Mouse (Mus musculus) CD4-positive, CD25-positive, alpha-beta regulatory T cell, adult 2 months (primary cell): ENCODE results near the gene Kcna7.
"Not testable (repeated sequence)": the region's sequence is repeated elsewhere in the genome, so short reads cannot be mapped to it uniquely, and the experiment has no call there.

ENCODE experiments used
- DNase-seq: peaks from one replicate; pipeline ENCODE4 v3.0.0-alpha.2; 2012; ENCODE audit warnings: low read depth, low spot score

Kcna7 gene

GRCm38 (mm10) chr7:45405091-45406075, at the start of gene Kcna7:
Kcna7 (plus strand) TSS chr7:45405653.
- peak; percentile 74 for DNase-seq

GRCm38 (mm10) chr7:45356087-45356486, 49.4 kb upstream of the Kcna7 start:
- DNase-seq, result no peak

DNA sequence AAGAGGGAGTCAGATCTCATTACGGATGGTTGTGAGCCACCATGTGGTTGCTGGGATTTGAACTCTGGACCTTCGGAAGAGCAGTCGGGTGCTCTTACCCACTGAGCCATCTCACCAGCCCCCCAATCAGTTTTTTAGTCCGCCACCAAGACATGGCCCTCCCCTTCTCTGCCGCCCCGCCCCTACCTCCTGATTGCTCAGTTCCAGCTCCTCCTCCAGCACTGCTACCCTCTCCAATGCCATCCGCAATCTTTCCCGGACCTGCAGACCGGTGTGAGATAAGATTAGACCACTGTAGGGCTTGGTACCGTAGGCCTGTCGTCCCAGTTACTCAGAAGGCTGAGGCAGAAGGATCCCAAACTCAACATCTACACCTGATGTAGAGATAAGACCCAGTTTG, 46.4 kb upstream of the Kcna7 start:
- DNase-seq, result not testable (repeated sequence)

GRCm38 (mm10) chr7:45360404-45361125, 44.9 kb upstream of the Kcna7 start:
- peak; percentile 38 for DNase-seq

GRCm38 (mm10) chr7:45361243-45361804, 44.1 kb upstream of the Kcna7 start:
- DNase-seq, result peak; percentile 91

- peak; percentile 81 for DNase-seq
Measured at GRCm38 (mm10) chr7:45362801-45363200, 42.7 kb upstream of the Kcna7 start.

GRCm38 (mm10) chr7:45363983-45364382, 41.5 kb upstream of the Kcna7 start:
- no peak for DNase-seq

- peak; percentile 30 for DNase-seq
Measured at GRCm38 (mm10) chr7:45365742-45366651, 39.5 kb upstream of the Kcna7 start.

GRCm38 (mm10) chr7:45366652-45367019, 38.8 kb upstream of the Kcna7 start, which contains the start of gene Ppfia3:
Ppfia3 (minus strand) TSS chr7:45367019.
- no peak for DNase-seq

DNA sequence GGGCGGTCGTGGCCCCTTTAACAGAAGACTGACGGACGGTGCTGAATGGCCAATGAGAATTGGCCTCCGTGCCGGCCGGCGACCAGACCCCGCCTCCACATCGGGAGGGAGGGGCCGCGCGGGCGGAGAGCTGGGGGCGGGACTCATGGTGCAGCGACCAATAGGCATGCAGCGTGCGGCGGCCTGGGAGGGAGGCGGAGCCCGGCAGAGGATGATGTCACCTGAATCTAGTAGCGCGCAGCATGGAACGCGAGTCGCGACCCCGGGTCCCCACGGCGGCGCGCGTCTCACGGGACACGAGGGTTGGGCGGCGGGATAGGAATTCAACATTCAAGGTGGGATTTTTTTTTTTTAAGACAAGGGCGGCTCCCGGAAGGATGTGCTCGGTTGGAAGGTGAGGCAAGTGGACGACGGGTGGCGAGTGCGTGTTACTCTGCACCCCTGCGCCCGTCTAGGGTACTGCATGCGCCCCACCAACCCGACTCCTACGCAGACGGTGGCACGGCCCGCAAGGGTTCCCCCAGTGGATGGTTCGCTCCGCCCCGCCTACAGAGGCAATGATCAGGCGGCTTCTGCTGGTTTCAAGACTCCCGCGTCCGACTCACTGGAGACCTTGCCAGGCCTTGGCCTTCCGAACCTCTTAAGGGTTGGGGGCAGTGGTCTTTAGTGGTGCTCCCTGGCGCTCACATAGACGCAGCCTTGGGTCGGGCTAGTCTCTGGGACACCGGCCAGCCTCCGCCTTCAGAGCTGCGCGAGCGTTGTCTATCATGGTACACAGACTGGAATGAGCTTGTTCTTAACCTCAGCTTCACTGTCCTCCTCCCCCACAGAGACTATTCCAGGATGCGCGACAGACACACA, 38.2 kb upstream of the Kcna7 start:
- DNase-seq, result peak; percentile 97

GRCm38 (mm10) chr7:45368178-45368577, 37.3 kb upstream of the Kcna7 start:
- no peak for DNase-seq

DNA sequence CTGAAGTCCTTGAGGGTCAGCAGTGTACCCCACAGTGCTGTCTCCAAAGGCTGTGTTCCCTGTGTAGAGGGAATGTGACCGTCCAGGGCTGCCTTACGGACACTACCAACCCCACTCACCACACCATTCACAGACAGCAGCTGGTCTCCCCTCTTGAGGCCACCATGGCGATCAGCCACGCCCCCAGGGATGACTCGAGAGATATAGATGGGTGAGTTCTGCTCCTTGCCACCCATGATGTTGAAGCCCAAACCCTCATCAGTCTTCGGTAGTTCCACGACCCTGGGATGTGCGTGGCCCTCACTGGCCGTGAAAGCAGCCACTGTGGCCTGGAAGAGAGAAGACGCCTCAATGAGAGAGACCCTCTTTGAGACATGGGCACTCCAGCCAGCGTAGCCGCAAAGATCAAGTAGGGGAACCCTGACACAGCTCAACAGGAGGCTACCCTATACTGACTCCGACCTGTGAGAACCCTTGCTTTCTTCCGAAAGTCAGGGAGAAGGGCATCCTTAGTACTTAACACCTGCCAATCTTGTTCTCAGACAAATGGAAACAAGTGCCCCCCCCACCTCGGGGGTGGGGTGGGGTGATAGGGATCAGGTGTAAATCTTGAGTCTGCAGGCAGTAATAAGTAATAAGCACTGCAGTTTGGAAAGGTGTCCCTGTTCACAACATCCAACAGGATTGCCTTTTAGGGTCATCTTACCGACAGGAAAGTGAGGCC, 36.3 kb upstream of the Kcna7 start:
- DNase-seq, result no peak

DNA sequence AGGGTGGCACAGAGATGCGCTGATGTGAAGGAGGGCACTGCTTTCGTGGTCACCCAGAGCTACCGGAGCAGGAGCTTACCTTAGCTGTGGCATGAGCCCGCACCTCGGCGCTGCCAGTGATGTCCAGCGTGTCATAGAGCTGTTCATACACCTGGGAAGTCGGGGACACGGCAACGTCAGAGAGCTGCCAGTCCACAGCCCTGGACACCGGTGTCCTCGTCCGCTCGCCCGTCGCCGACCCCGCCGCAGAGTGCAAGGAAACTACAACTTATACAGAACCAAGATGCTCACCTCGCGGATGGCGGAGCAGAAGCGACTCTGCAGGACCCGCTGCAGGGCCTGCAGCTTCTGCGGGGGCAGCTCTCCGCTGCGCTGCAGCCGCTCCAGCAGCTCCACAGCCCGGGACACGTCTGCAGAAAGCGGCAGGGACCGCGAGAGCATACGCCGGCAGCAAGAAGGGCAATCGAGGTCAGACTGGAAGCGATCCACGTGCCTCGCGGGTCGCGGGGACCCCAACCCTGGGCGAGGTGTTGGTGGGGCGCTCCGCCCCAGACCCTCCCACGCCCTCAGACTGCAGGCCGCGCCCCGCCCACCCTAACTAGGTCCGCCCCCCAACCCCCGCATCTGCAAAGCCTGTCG, 35.5 kb upstream of the Kcna7 start:
- no peak for DNase-seq

- peak; percentile 94 for DNase-seq
Measured at GRCm38 (mm10) chr7:45370475-45371311, 34.8 kb upstream of the Kcna7 start, which contains the start of gene Lin7b. Lin7b (minus strand) TSS chr7:45370583.

GRCm38 (mm10) chr7:45372371-45372770, 33.1 kb upstream of the Kcna7 start:
- DNase-seq, result no peak

GRCm38 (mm10) chr7:45374620-45375019, 30.8 kb upstream of the Kcna7 start:
- no peak for DNase-seq

DNA sequence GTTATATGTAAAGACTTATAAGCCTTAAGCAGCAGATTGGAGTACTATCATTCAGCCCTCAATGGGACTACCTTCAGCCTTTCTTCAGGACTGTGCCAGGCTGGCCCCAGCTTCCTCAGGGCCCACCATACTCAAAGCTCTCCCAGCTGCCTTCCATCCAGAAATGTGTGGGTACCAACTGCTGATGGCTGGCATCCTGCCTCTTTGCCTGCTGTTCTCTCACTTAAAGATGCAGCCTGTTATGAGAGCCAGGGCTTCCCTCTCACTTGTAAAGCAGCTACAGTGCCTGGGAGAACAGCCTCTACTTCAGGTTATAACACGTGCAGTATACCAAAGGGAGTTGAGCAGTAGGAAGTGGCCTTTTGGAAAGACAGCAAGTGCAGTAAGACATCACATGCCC, 29.4 kb upstream of the Kcna7 start:
- no peak for DNase-seq

GRCm38 (mm10) chr7:45386077-45386476, 19.4 kb upstream of the Kcna7 start:
- no peak for DNase-seq
